Mouse (Mus musculus) CH12.LX (cell line): Measurements from ENCODE around the gene Gm12216. TPM values are rescaled to one million over a fixed set of nuclear protein-coding genes. Genes with fewer than 3 reads are reported as not detected.

ENCODE experiments used
- DNase-seq: peaks from one replicate; pipeline ENCODE4 v3.0.0-alpha.2; 2013; ENCODE audit errors: extremely low read depth
- H3K27ac ChIP-seq: 2 replicates; pipeline ENCODE4 v1.5.1; 2012; ENCODE audit warnings: low read depth, mild to moderate bottlenecking, control low read depth, moderate library complexity; ENCODE audit not compliant: insufficient read depth
- H3K27me3 ChIP-seq: replicated peaks from 2 replicates; pipeline ENCODE3; 2012; ENCODE audit warnings: inconsistent platforms
- H3K36me3 ChIP-seq, 2 experiments: replicated peaks in 1 of 2; 2 replicates each; pipeline versions ENCODE3 to v1.6.1; 2012; ENCODE audit warnings: inconsistent platforms in 1 of 2, low read length in 1 of 2, mild to moderate bottlenecking in 1 of 2, mixed read lengths in 1 of 2, moderate library complexity in 1 of 2; ENCODE audit not compliant: control insufficient read depth in 1 of 2, insufficient read depth in 1 of 2
- H3K4me1 ChIP-seq, 2 experiments: 2 replicates each; pipeline ENCODE4 v1.6.1; 2012; ENCODE audit warnings: inconsistent platforms in 1 of 2, moderate library complexity in 1 of 2; ENCODE audit not compliant: insufficient read depth in 2 of 2, control insufficient read depth in 1 of 2
- H3K4me2 ChIP-seq: 2 replicates; pipeline ENCODE4 v1.6.1; 2012; ENCODE audit warnings: low read depth, mild to moderate bottlenecking, control low read depth; ENCODE audit not compliant: poor library complexity, insufficient read depth, severe bottlenecking
- H3K4me3 ChIP-seq, 3 experiments: fragments of 150-350 bp in 1 of 3; sonication (generic) in 1 of 3; replicated peaks in 1 of 3; 2 replicates each; pipeline versions ENCODE3 to v1.5.1; 2011 to 2012; ENCODE audit warnings: low read depth in 2 of 3, low read length in 2 of 3, mild to moderate bottlenecking in 2 of 3, moderate library complexity in 2 of 3, control low read depth in 1 of 3, improper control_type of control experiment in 1 of 3, inconsistent platforms in 1 of 3, mixed read lengths in 1 of 3; ENCODE audit not compliant: poor library complexity in 1 of 3
- H3K79me2 ChIP-seq: replicated peaks from 2 replicates; pipeline ENCODE4 v1.6.1; 2012; ENCODE audit warnings: mild to moderate bottlenecking, moderate library complexity; ENCODE audit not compliant: control insufficient read depth, poor library complexity, insufficient read depth, severe bottlenecking; ENCODE audit errors: extremely low read depth
- H3K9ac ChIP-seq: 2 replicates; pipeline ENCODE4 v1.6.1; 2012; ENCODE audit warnings: low read depth, mild to moderate bottlenecking, control low read depth, moderate library complexity; ENCODE audit not compliant: insufficient read depth
- H3K9me3 ChIP-seq: replicated peaks from 2 replicates; pipeline ENCODE3; 2012; ENCODE audit warnings: low read length, inconsistent platforms, mixed read lengths
- BHLHE40 ChIP-seq: IDR thresholded peaks from 2 replicates; pipeline ENCODE4 v1.6.1; 2011; ENCODE audit warnings: mild to moderate bottlenecking, low read depth, low read length, improper control_type of control experiment
- CHD1 ChIP-seq: IDR thresholded peaks from 2 replicates; pipeline ENCODE4 v1.6.1; 2012; ENCODE audit warnings: low read depth, low read length, improper control_type of control experiment, inconsistent platforms
- CHD2 ChIP-seq: IDR thresholded peaks from 2 replicates; pipeline ENCODE4 v1.6.1; 2011; ENCODE audit warnings: low read length, improper control_type of control experiment
- CTCF ChIP-seq, 2 experiments: IDR thresholded peaks in 1 of 2; conservative IDR thresholded peaks in 1 of 2; 2 replicates each; pipeline ENCODE4 v1.5.1; 2011 to 2012; ENCODE audit warnings: low read depth in 2 of 2, low read length in 2 of 2, improper control_type of control experiment in 1 of 2, inconsistent platforms in 1 of 2, mild to moderate bottlenecking in 1 of 2, moderate library complexity in 1 of 2
- E2F4 ChIP-seq: IDR thresholded peaks from 2 replicates; pipeline ENCODE4 v1.6.1; 2011; ENCODE audit warnings: low read depth, low read length, improper control_type of control experiment; ENCODE audit not compliant: insufficient replicate concordance
- ELF1 ChIP-seq: IDR thresholded peaks from 2 replicates; pipeline ENCODE4 v1.6.1; 2014; ENCODE audit warnings: low read depth, mild to moderate bottlenecking, inconsistent platforms, low read length, improper control_type of control experiment
- EP300 ChIP-seq: IDR thresholded peaks from 2 replicates; pipeline ENCODE4 v1.6.1; 2011; ENCODE audit warnings: low read length, improper control_type of control experiment
- ETS1 ChIP-seq: conservative IDR thresholded peaks from 2 replicates; pipeline ENCODE4 v1.6.1; 2012; ENCODE audit warnings: low read depth, mild to moderate bottlenecking, inconsistent platforms, low read length, improper control_type of control experiment, moderate library complexity
- GABPA ChIP-seq: IDR thresholded peaks from 2 replicates; pipeline ENCODE4 v1.6.1; 2012; ENCODE audit warnings: low read depth, low read length, improper control_type of control experiment, inconsistent platforms; ENCODE audit not compliant: insufficient replicate concordance
- HCFC1 ChIP-seq: IDR thresholded peaks from 2 replicates; pipeline ENCODE4 v1.6.1; 2012; ENCODE audit warnings: low read depth, mild to moderate bottlenecking, inconsistent platforms, low read length, improper control_type of control experiment
- IRF4 ChIP-seq: IDR thresholded peaks from 2 replicates; pipeline ENCODE4 v1.6.1; 2014; ENCODE audit warnings: low read depth, mild to moderate bottlenecking, inconsistent platforms, low read length, improper control_type of control experiment
- JUN ChIP-seq: IDR thresholded peaks from 2 replicates; pipeline ENCODE4 v1.6.1; 2011; ENCODE audit warnings: low read depth, mild to moderate bottlenecking, low read length, improper control_type of control experiment, moderate library complexity; ENCODE audit not compliant: insufficient read depth
- JUND ChIP-seq: conservative IDR thresholded peaks from 2 replicates; pipeline ENCODE4 v1.6.1; 2011; ENCODE audit warnings: low read depth, low read length, improper control_type of control experiment
- MAFK ChIP-seq: IDR thresholded peaks from 2 replicates; pipeline ENCODE4 v1.6.1; 2011; ENCODE audit warnings: low read length, improper control_type of control experiment; ENCODE audit not compliant: insufficient replicate concordance
- MAX ChIP-seq: IDR thresholded peaks from 2 replicates; pipeline ENCODE4 v1.6.1; 2011; ENCODE audit warnings: low read length, improper control_type of control experiment
- MEF2A ChIP-seq: IDR thresholded peaks from 2 replicates; pipeline ENCODE4 v1.6.1; 2014; ENCODE audit warnings: low read depth, mild to moderate bottlenecking, inconsistent platforms, low read length, improper control_type of control experiment, borderline replicate concordance
- MXI1 ChIP-seq: IDR thresholded peaks from 2 replicates; pipeline ENCODE4 v1.6.1; 2011; ENCODE audit warnings: mild to moderate bottlenecking, low read depth, low read length, improper control_type of control experiment
- MYC ChIP-seq: IDR thresholded peaks from 2 replicates; pipeline ENCODE4 v1.6.1; 2011; ENCODE audit warnings: low read depth, mild to moderate bottlenecking, improper control_type of control experiment, low read length
- NRF1 ChIP-seq: IDR thresholded peaks from 2 replicates; pipeline ENCODE4 v1.6.1; 2014; ENCODE audit warnings: low read depth, mild to moderate bottlenecking, inconsistent platforms, low read length, improper control_type of control experiment, moderate library complexity
- PAX5 ChIP-seq: IDR thresholded peaks from 2 replicates; pipeline ENCODE4 v1.6.1; 2012; ENCODE audit warnings: low read length, inconsistent platforms, mixed read lengths
- POLR2A ChIP-seq: IDR thresholded peaks from 2 replicates; pipeline ENCODE4 v1.6.1; 2011; ENCODE audit warnings: low read depth, mild to moderate bottlenecking, improper control_type of control experiment, low read length
- POLR2AphosphoS2 ChIP-seq: IDR thresholded peaks from 2 replicates; pipeline ENCODE4 v1.6.1; 2011; ENCODE audit warnings: low read depth, low read length, improper control_type of control experiment
- RAD21 ChIP-seq: IDR thresholded peaks from 2 replicates; pipeline ENCODE4 v1.6.1; 2011; ENCODE audit warnings: low read depth, mild to moderate bottlenecking, low read length, improper control_type of control experiment, moderate library complexity
- SIN3A ChIP-seq: IDR thresholded peaks from 2 replicates; pipeline ENCODE4 v1.6.1; 2012; ENCODE audit warnings: low read length, improper control_type of control experiment, inconsistent platforms
- SMC3 ChIP-seq: IDR thresholded peaks from 2 replicates; pipeline ENCODE4 v1.6.1; 2011; ENCODE audit warnings: low read depth, low read length, improper control_type of control experiment
- TCF12 ChIP-seq: IDR thresholded peaks from 2 replicates; pipeline ENCODE4 v1.6.1; 2014; ENCODE audit warnings: low read depth, mild to moderate bottlenecking, inconsistent platforms, low read length, improper control_type of control experiment
- UBTF ChIP-seq: IDR thresholded peaks from 2 replicates; pipeline ENCODE4 v1.6.1; 2012; ENCODE audit warnings: low read depth, mild to moderate bottlenecking, inconsistent platforms, low read length, improper control_type of control experiment, moderate library complexity
- USF1 ChIP-seq: IDR thresholded peaks from 2 replicates; pipeline ENCODE4 v1.6.1; 2014; ENCODE audit warnings: low read depth, mild to moderate bottlenecking, inconsistent platforms, low read length, improper control_type of control experiment
- USF2 ChIP-seq: conservative IDR thresholded peaks from 2 replicates; pipeline ENCODE4 v1.6.1; 2011; ENCODE audit warnings: low read depth, low read length, improper control_type of control experiment
- ZKSCAN1 ChIP-seq: IDR thresholded peaks from 2 replicates; pipeline ENCODE4 v1.6.1; 2012; ENCODE audit warnings: low read depth, inconsistent platforms, low read length, improper control_type of control experiment, borderline replicate concordance
- ZMIZ1 ChIP-seq: IDR thresholded peaks from 2 replicates; pipeline ENCODE4 v1.6.1; 2012; ENCODE audit warnings: low read depth, mild to moderate bottlenecking, inconsistent platforms, low read length, improper control_type of control experiment
- dilution Hi-C: fragments of 300-500 bp; cut with MboI; formaldehyde crosslinking; loops from 2 replicates; pipeline ENCODE4 v1.14.3; 2020; ENCODE audit warnings: low sequenced_read_pairs; ENCODE audit not compliant: extremely low pct_unique_long_range_greater_than_20kb, extremely low pct_ligation_motif_present
- in situ Hi-C: fragments of 300-500 bp; cut with MboI; formaldehyde crosslinking; loops from 3 replicates; pipeline ENCODE4 v1.14.3; 2019; ENCODE audit warnings: low sequenced_read_pairs, low pct_ligation_motif_present, low pct_unique_long_range_greater_than_20kb, mixed read lengths
- polyA plus RNA-seq: library from polyadenylated mRNA; unstranded; fragments of >175 nt; gene quantifications from 2 replicates; pipeline ENCODE4 v1.2.1, GENCODE M21; 2012; ENCODE audit warnings: low read depth; ENCODE audit not compliant: insufficient read length
- total RNA-seq, 2 experiments: library from RNA; depleted of rRNA; stranded (reverse); fragments of 300-350 nt in 1 of 2; fragments of >200 nt in 1 of 2; gene quantifications; 2 replicates each; pipeline ENCODE4 v1.2.3; 2012 to 2014

The Gm12216 gene
- total and polyA plus RNA-seq, 3 experiments: 0.56 to 2.7 (median 0.77) TPM

GRCm38 (mm10) chr11:53821230-53821944, 37.7 kb downstream of the Gm12216 start (continued):
- TF ChIP-seq MEF2A (0 out of 2 replicates have a peak, but pooled peaks have one; percentile 29), CTCF (conservative IDR thresholded peaks at IDR 0.05 in 1 of 2, IDR thresholded peaks at IDR 0.05 in 1 of 2; ENCODE audit: low read depth in 2 of 2, low read length in 2 of 2) (no peak), GABPA (no peak), MYC (peak; percentile 89), RAD21 (no peak), CHD2 (0 out of 2 replicates have a peak, but pooled peaks have one; percentile 3), HCFC1 (no peak), SIN3A (peak; percentile 85; the same call in 1 of the 2 replicates), ELF1 (no peak), SMC3 (no peak), USF2 (no peak), UBTF (no peak), E2F4 (no peak), POLR2AphosphoS2 (no peak), NRF1 (peak; percentile 45), PAX5 (no peak), JUN (no peak), EP300 (no peak), MXI1 (peak; percentile 98), IRF4 (0 out of 2 replicates have a peak, but pooled peaks have one; percentile 2)

- Histone ChIP-seq H3K27ac (peak overlapping the region; percentile 100), H3K36me3 (no peaks in the 10 kb centered on the region), H3K27me3 (no peaks in the 10 kb centered on the region), H3K4me3 (peak overlapping the region; percentile 2 to 65 (median 2)), H3K9me3 (no peaks in the 10 kb centered on the region), H3K79me2 (no peaks in the 10 kb centered on the region), H3K9ac (peak overlapping the region; percentile 54), H3K4me2 (peak overlapping the region; percentile 84), H3K4me1 (peaks cover 51 to 81% of the 10 kb centered on the region in 2 experiments)
- in situ Hi-C loops (no loop called here), dilution Hi-C loops (no loop called here)
- DNase-seq: peak; percentile 86
- no peak for TF ChIP-seq HCFC1
- TF ChIP-seq JUND: no peak
- TF ChIP-seq MXI1: peak; percentile 79; the same call in 1 of the 2 replicates
- peak; percentile 95 for TF ChIP-seq TCF12
- TF ChIP-seq GABPA: no peak
- TF ChIP-seq ZKSCAN1: no peak
- TF ChIP-seq ZMIZ1: 0 out of 2 replicates have a peak, but pooled peaks have one; percentile 69
- TF ChIP-seq MAX: 0 out of 2 replicates have a peak, but pooled peaks have one; percentile 68
- no peak for TF ChIP-seq POLR2AphosphoS2
- TF ChIP-seq USF1: no peak
- TF ChIP-seq MAFK: no peak
- peak; percentile 96 for TF ChIP-seq IRF4
- TF ChIP-seq EP300: peak; percentile 84
- TF ChIP-seq UBTF: 0 out of 2 replicates have a peak, but pooled peaks have one; percentile 10
- TF ChIP-seq USF2: no peak
- TF ChIP-seq NRF1: no peak
- peak; percentile 80 for TF ChIP-seq BHLHE40
- TF ChIP-seq ETS1: peak; percentile 86
- no peak for TF ChIP-seq ELF1
- TF ChIP-seq CHD1: no peak; the same call in 1 of the 2 replicates
- peak; percentile 29; the same call in 1 of the 2 replicates for TF ChIP-seq CHD2
- TF ChIP-seq POLR2A: peak; percentile 61
- TF ChIP-seq SMC3: no peak; the same call in 1 of the 2 replicates
- TF ChIP-seq JUN: peak; percentile 41; the same call in 1 of the 2 replicates
- TF ChIP-seq MYC: peak; percentile 83
Measured at GRCm38 (mm10) chr11:53820516-53821170, 38.4 kb downstream of the Gm12216 start.
